Mouse (Mus musculus) forebrain, embryonic 12.5 days (tissue): ENCODE results near the gene Zfp697. TPM values are rescaled to one million over a fixed set of nuclear protein-coding genes. Genes with fewer than 3 reads are reported as not detected.

Experiments used
- ATAC-seq: fragments of 200-750 bp; cut with Nextera tagmentation; 2 replicates; pipeline ENCODE4 v1.8.0; 2017; ENCODE audit warnings: moderate TSS enrichment; ENCODE audit not compliant: low FRiP score
- H3K27ac ChIP-seq: fragments of 300-500 bp; sonication (generic); 2 replicates; pipeline ENCODE4 v1.5.1; 2016; ENCODE audit warnings: mild to moderate bottlenecking
- H3K27me3 ChIP-seq: fragments of 300-500 bp; sonication (generic); 2 replicates; pipeline ENCODE4 v1.6.1; 2016; ENCODE audit warnings: mild to moderate bottlenecking
- H3K36me3 ChIP-seq: fragments of 300-500 bp; sonication (generic); replicated peaks from 2 replicates; pipeline ENCODE4 v1.6.1; 2016; ENCODE audit warnings: mild to moderate bottlenecking
- H3K4me1 ChIP-seq: fragments of 300-500 bp; sonication (generic); 2 replicates; pipeline ENCODE4 v1.6.1; 2016
- H3K4me2 ChIP-seq: fragments of 300-500 bp; sonication (generic); 2 replicates; pipeline ENCODE4 v1.6.1; 2016; ENCODE audit warnings: mild to moderate bottlenecking, moderate library complexity
- H3K4me3 ChIP-seq: fragments of 300-500 bp; sonication (generic); replicated peaks from 2 replicates; pipeline ENCODE4 v1.5.1; 2016; ENCODE audit warnings: mild to moderate bottlenecking
- H3K9ac ChIP-seq: fragments of 300-500 bp; sonication (generic); 2 replicates; pipeline ENCODE4 v1.6.1; 2016; ENCODE audit warnings: mild to moderate bottlenecking
- H3K9me3 ChIP-seq: fragments of 300-500 bp; sonication (generic); 2 replicates; pipeline ENCODE4 v1.6.1; 2016
- WGBS: fragments of 180-500 bp; shearing (Covaris S2); methylation state at CpG from one replicate; pipeline ENCODE4 v1.1.7; 2016; 5-methylcytosine and 5-hydroxymethylcytosine counted together
- polyA plus RNA-seq: library from polyadenylated mRNA; unstranded; fragments of >200 nt; fragmentation: Nextera tagmentation; extraction: Ambion mirVana; gene quantifications from 2 replicates; pipeline ENCODE4 v1.2.1, GENCODE M21; 2016

The Zfp697 gene
- polyA plus RNA-seq, 1 experiment from 2014 or later = 9.8 TPM

DNA sequence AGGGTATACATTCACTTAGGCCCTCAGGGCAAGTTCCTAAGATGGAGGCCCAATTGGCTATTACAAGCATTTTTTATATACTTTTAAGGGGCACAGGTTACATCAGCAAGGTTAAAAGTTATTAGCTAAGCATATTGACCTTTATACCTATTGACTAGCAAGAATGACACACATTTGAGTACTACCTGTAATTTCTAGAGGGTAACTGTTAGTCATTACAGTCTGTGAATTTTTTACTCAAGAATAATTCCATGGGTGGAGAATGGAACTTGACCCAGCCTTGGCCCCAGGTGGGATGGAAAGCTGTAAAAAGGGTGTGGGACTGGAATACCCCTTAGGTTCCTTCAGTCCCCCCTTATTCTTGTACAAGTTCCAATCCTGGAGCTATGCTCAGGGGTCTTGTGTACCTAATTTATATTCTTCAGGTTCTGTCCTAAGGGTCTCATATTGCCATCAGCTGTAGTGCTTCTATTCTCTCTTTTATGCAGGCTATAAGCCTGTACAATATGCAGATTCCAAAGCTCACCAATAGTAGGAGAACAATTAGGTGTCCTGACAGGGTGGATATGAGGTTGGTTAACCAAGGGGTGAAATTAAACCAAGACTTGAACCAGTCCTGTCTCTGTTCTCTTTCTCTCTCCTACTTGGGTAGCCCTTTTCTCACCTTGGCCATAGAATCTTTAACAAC is 400.1 kb downstream of the Zfp697 start:
- no peak for ATAC-seq
- Histone ChIP-seq H3K4me3 (no peak overlapping the region), H3K4me2 (no peak overlapping the region), H3K27me3 (no peaks in the 10 kb centered on the region), H3K9me3 (no peaks in the 10 kb centered on the region), H3K4me1 (no peaks in the 10 kb centered on the region), H3K9ac (no peak overlapping the region), H3K36me3 (no peaks in the 10 kb centered on the region), H3K27ac (no peak overlapping the region)

DNA sequence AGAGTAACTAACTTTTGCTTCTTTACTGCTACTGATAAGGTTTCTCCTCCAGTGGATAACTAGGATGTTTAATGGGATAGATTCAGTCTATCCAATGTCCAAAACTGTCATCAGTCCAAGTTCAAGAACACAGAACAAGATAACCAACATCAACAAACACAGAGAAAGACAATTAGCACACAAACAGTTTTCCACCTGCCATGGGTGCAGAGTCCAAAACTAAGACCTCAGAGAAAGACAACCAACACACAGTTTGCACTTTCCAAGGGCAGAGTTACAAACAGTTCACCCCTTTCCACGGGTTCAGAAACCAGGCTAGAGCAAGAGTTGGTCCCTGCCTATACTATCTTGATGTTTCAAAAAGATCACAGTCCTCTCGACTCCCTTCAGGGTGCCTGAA is 404.3 kb downstream of the Zfp697 start:
- H3K4me1 ChIP-seq = no peaks in the 10 kb centered on the region
- H3K4me2 ChIP-seq = no peak overlapping the region
- ATAC-seq = no peak
- H3K4me3 ChIP-seq = no peak overlapping the region
- H3K36me3 ChIP-seq = no peaks in the 10 kb centered on the region
- no peaks in the 10 kb centered on the region for H3K27me3 ChIP-seq
- no peaks in the 10 kb centered on the region for H3K9me3 ChIP-seq
- WGBS = 66% methylated on average over 2 of the region's 2 CpGs
- no peak overlapping the region for H3K9ac ChIP-seq
- no peak overlapping the region for H3K27ac ChIP-seq

Other genes with a start within 250 kb of the Zfp697 start
- not detected in 2 replicates for gene Adam30, start 221.8 kb upstream of the Zfp697 start, polyA plus RNA-seq
- gene Reg4, start 160.3 kb upstream of the Zfp697 start, polyA plus RNA-seq = not detected in 2 replicates
- gene Hmgcs2, start 102.0 kb upstream of the Zfp697 start, polyA plus RNA-seq = 0.94 and 1.3 TPM in 2 replicates
- 274 and 277 TPM in 2 replicates for gene Phgdh, start 42.5 kb upstream of the Zfp697 start, polyA plus RNA-seq
- gene Gm4450, start 74.7 kb downstream of the Zfp697 start, polyA plus RNA-seq = not detected in 2 replicates
- not detected in 2 replicates for gene Hsd3b4, start 128.1 kb downstream of the Zfp697 start, polyA plus RNA-seq
- gene Gm10681, start 206.3 kb downstream of the Zfp697 start, polyA plus RNA-seq = not detected in 2 replicates
- not detected in 2 replicates for gene Hsd3b5, start 247.8 kb downstream of the Zfp697 start, polyA plus RNA-seq